Mouse (Mus musculus): ENCODE data around the gene 3110082I17Rik. TPM values are rescaled to one million over a fixed set of nuclear protein-coding genes. Genes with fewer than 3 reads are reported as not detected.

3110082I17Rik gene
- polyA plus RNA-seq, 1 experiment from 2014 or later, result 44.4 TPM

DNA sequence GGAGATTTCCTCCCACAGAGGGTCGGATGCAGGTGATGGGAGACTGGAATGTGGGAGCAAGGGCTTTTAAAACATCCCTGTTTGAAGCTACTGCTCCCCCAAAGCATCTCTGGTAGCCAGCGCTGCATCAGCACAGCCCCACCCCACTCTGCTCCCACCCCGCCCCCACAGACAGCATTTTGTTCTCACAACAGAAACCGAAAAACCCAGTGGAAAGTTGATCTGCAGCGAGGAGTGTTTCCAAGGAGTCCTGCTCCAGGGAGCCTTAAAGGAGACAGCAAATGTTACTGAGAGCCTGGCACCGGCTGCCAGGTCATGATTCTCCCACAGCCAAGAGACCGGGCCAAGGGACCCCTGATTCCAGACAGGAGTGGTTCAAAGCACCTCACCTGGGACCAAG lies 129.6 kb downstream of the 3110082I17Rik start:
- no peak for DNase-seq
- Histone ChIP-seq H3K4me1 (ENCODE audit: insufficient read depth) (no peaks in the 10 kb centered on the region), H3K9me3 (ENCODE audit: low read depth, low read length) (no peaks in the 10 kb centered on the region), H3K27me3 (ENCODE audit: insufficient read depth, low read length) (peaks cover 11% of the 10 kb centered on the region; the same call in 1 of the 2 replicates), H3K27ac (ENCODE audit: low read depth) (no peak overlapping the region), H3K36me3 (ENCODE audit: insufficient read depth) (no peaks in the 10 kb centered on the region), H3K9ac (no peak overlapping the region), H3K4me2 (no peak overlapping the region), H3K4me3 (ENCODE audit: low read depth, low read length) (no peak overlapping the region)
- 65% methylated on average over 7 of the region's 7 CpGs for WGBS
- ATAC-seq (ENCODE audit: insufficient read depth), result no peak
- TF ChIP-seq CTCF (IDR thresholded peaks at IDR 0.05; ENCODE audit: low read depth), result no peak

DNA sequence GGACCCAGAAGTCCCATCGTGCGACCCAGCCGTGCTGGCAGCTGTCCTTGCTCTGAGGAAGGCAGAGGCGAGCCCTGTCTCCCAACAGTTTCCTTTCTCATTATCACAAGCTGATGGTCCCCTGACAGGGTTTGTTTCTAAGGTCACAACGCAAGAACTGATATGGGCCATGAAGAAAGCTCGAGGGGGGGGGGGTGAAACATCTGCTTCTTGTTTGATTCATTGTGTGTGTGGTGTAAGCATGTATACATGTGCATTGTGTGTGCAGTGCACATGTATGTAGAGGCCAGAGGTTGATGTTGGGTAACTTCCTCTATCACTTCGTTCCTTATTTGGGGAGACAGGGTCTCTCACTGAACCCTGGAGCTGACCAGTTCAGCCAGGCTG lies 132.7 kb downstream of the 3110082I17Rik start:
- no peaks in the 10 kb centered on the region for H3K36me3 ChIP-seq (ENCODE audit: insufficient read depth)
- no peaks in the 10 kb centered on the region for H3K9me3 ChIP-seq (ENCODE audit: low read depth, low read length)
- peaks cover 32% of the 10 kb centered on the region for H3K27me3 ChIP-seq (ENCODE audit: insufficient read depth, low read length)
- TF ChIP-seq CTCF (IDR thresholded peaks at IDR 0.05; ENCODE audit: low read depth), result no peak
- H3K4me1 ChIP-seq (ENCODE audit: insufficient read depth), result no peaks in the 10 kb centered on the region; the same call in 1 of the 2 replicates
- WGBS, result 55% methylated on average over 7 of the region's 7 CpGs
- no peak overlapping the region for H3K27ac ChIP-seq (ENCODE audit: low read depth)
- no peak overlapping the region for H3K4me3 ChIP-seq (ENCODE audit: low read depth, low read length)
- DNase-seq (no peak), ATAC-seq (ENCODE audit: insufficient read depth) (no peak)
- no peak overlapping the region for H3K9ac ChIP-seq
- H3K4me2 ChIP-seq, result no peak overlapping the region

DNA sequence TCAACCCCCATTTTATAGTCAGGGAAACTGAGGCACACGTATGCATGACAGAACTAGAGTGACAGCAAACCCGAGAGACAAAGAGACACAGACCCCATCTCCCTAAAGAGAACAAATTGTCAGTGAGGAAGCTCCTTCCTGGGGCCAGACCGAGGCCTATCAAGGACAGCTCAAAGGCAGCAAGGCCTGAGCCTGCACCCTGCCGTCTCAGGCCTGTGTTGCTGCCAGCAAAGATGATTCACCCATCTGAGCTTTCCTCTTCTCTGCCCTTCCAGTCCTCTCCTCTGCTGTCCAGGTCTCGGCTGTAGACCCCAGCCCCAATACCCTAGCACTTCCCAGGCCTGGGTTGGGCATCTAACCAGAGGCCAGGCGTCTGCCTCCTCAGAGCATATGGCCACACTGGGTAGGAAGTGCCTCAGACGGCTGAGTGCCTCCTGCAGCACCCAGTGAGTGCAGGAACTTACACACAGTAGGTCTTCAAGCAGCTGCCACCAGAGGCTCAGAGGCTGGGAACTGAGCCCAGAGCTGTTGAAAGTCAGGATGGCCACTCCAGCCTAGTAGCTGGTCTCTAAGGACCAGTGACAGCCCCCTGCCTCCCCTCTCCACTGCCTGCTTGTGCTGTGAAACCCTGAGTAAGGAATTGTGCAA lies 133.2 kb downstream of the 3110082I17Rik start:
- no peak overlapping the region for H3K4me3 ChIP-seq (ENCODE audit: low read depth, low read length)
- no peak for DNase-seq
- H3K27me3 ChIP-seq (ENCODE audit: insufficient read depth, low read length), result peaks cover 32% of the 10 kb centered on the region
- TF ChIP-seq CTCF (IDR thresholded peaks at IDR 0.05; ENCODE audit: low read depth), result no peak
- no peak overlapping the region for H3K27ac ChIP-seq (ENCODE audit: low read depth)
- 70% methylated on average over 7 of the region's 7 CpGs for WGBS
- H3K9ac ChIP-seq, result no peak overlapping the region
- no peaks in the 10 kb centered on the region for H3K36me3 ChIP-seq (ENCODE audit: insufficient read depth)
- ATAC-seq (ENCODE audit: insufficient read depth), result no peak
- H3K9me3 ChIP-seq (ENCODE audit: low read depth, low read length), result no peaks in the 10 kb centered on the region
- H3K4me2 ChIP-seq, result no peak overlapping the region
- H3K4me1 ChIP-seq (ENCODE audit: insufficient read depth), result no peaks in the 10 kb centered on the region; the same call in 1 of the 2 replicates

DNA sequence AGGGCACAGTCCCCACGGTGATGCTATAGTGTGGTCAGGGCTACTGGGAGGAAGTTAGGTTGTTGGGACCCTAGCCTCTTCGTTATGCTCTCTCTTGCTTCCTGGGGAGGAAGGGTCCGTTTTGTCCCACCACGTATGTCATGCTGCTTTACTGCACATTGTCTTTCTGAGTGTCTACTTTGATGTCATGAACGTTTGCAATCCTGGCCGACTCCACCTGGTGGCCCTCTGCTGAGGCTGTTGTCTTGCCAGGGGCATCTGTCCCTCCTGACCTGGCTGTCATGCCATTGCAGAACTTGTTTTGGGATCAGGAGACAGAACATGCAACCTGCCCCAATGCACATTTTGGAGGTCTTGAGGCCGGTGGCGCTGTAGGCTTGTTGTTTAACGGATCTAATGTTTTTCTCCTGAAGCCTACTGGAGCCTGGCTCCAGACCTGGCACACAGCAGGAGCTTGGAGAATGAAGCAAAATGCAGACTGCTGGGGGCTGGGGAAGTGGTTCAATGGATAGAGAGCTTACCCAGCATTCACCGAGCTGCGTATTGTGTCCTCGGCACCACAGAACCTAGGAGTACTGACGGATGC lies 134.1 kb downstream of the 3110082I17Rik start:
- H3K27me3 ChIP-seq (ENCODE audit: insufficient read depth, low read length), result peaks cover 32% of the 10 kb centered on the region
- no peaks in the 10 kb centered on the region; the same call in 1 of the 2 replicates for H3K4me1 ChIP-seq (ENCODE audit: insufficient read depth)
- no peak overlapping the region for H3K4me3 ChIP-seq (ENCODE audit: low read depth, low read length)
- H3K27ac ChIP-seq (ENCODE audit: low read depth), result no peak overlapping the region
- no peak overlapping the region for H3K4me2 ChIP-seq
- ATAC-seq (ENCODE audit: insufficient read depth) (no peak), DNase-seq (no peak)
- H3K36me3 ChIP-seq (ENCODE audit: insufficient read depth), result no peaks in the 10 kb centered on the region
- WGBS, result 65% methylated on average over 13 of the region's 13 CpGs
- peak; percentile 22; the same call in 1 of the 2 replicates for TF ChIP-seq CTCF (IDR thresholded peaks at IDR 0.05; ENCODE audit: low read depth)
- no peaks in the 10 kb centered on the region for H3K9me3 ChIP-seq (ENCODE audit: low read depth, low read length)
- H3K9ac ChIP-seq, result no peak overlapping the region

DNA sequence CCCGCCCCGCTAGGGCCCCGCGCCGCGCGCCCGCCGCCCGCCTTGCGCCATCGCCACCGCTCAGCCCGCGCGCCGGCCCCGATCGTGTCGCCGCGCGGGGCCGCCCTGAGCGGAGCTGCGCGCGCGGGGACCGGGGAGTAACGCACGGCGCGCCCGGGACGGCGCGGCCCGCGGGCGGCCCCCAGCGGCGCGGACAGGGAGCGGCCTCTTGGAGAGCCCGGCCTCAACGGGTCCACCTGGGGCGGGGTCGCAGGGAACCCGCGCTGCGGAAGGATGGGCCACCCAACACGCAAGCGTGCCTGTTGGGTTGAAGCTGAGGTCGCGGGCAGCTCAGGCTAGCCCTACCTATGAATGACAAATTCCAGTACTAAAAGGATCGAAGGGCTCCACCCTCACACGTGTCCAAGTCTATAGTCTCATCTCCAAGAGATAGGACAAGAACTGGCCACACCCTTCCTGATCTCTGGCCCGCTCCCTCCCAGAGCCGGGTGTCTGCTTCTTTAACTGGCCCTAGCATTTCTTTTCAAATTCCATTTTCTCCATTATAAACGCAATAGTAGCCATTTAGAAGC lies 134.8 kb downstream of the 3110082I17Rik start, which contains the start of gene Adap1:
Gene Adap1, minus strand, starts transcription at position 228 of the 572 bp plus-strand sequence.
- Histone ChIP-seq H3K36me3 (ENCODE audit: insufficient read depth) (no peaks in the 10 kb centered on the region), H3K9me3 (ENCODE audit: low read depth, low read length) (no peaks in the 10 kb centered on the region), H3K4me2 (peak within 1 kb of the TSS; percentile 97), H3K27me3 (ENCODE audit: insufficient read depth, low read length) (peaks cover 32% of the 10 kb centered on the region), H3K9ac (peak within 1 kb of the TSS; percentile 62), H3K4me3 (ENCODE audit: low read depth, low read length) (peak within 1 kb of the TSS; percentile 56), H3K27ac (ENCODE audit: low read depth) (no peak within 1 kb of the TSS), H3K4me1 (ENCODE audit: insufficient read depth) (no peaks in the 10 kb centered on the region; the same call in 1 of the 2 replicates)
- TF ChIP-seq CTCF (IDR thresholded peaks at IDR 0.05; ENCODE audit: low read depth), result no peak; the same call in 1 of the 2 replicates
- 3% methylated on average over 50 of the region's 61 CpGs for WGBS
- peak; percentile 71 for DNase-seq
- peak; percentile 78 for ATAC-seq (ENCODE audit: insufficient read depth)

DNA sequence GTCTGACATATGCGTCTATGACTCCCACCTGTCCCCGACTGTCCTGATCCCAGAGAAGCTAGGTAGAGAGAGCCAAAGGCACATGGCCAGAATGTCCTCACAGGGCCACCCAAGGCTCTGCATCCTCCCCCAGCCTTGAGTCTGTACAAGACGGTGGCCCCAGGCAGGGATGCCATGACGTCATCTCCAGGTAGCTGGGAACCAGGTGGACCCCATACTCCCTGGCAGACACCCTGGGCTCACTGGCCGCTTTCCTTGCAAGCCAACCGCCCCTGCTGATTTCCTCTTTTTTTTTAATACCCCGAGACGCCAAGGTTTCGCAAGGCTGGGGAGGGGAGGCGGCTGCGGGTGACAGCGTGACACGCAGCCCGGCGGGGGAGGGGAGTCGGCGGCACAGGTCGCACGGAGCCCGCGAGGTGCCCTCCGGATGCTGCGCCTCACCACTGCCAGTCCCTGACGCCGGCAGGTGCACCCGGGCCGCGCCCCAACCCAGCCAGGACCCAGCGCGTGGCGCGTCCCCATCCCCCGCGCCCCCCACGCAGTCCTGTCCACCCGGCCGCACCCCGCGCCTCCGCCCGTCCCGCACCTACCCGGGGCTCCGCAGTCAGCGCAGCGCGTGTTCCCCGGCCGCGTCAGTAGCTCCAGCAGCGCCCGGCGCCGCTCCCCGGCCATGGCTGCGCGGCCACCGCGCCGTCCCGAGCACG lies 135.5 kb downstream of the 3110082I17Rik start:
- ATAC-seq (ENCODE audit: insufficient read depth), result peak; percentile 42; the same call in 1 of the 2 replicates
- Histone ChIP-seq H3K27me3 (ENCODE audit: insufficient read depth, low read length) (peaks cover 32% of the 10 kb centered on the region), H3K4me3 (ENCODE audit: low read depth, low read length) (peak overlapping the region; percentile 56), H3K4me1 (ENCODE audit: insufficient read depth) (no peaks in the 10 kb centered on the region; the same call in 1 of the 2 replicates), H3K27ac (ENCODE audit: low read depth) (no peak overlapping the region), H3K9ac (peak overlapping the region; percentile 62), H3K4me2 (peak overlapping the region; percentile 97), H3K9me3 (ENCODE audit: low read depth, low read length) (no peaks in the 10 kb centered on the region), H3K36me3 (ENCODE audit: insufficient read depth) (no peaks in the 10 kb centered on the region)
- TF ChIP-seq CTCF (IDR thresholded peaks at IDR 0.05; ENCODE audit: low read depth), result no peak
- 2% methylated on average over 52 of the region's 62 CpGs for WGBS
- DNase-seq, result peak; percentile 16
